Mouse (Mus musculus): ENCODE results near the gene Lrrc23. TPM values are rescaled to one million over a fixed set of nuclear protein-coding genes. Genes with fewer than 3 reads are reported as not detected.
"Not testable (repeated sequence)": the region's sequence is repeated elsewhere in the genome, so short reads cannot be mapped to it uniquely, and the experiment has no call there.

Gene Lrrc23
- polyA plus RNA-seq, 1 experiment from 2014 or later: 3.9 TPM

- Histone ChIP-seq H3K4me1 (peaks cover 35% of the 10 kb centered on the region), H3K9ac (peak overlapping the region; percentile 54), H3K4me3 (peak overlapping the region; percentile 37), H3K27ac (peak overlapping the region; percentile 79), H3K36me3 (no peaks in the 10 kb centered on the region), H3K27me3 (no peaks in the 10 kb centered on the region), H3K9me3 (replicated peaks) (no peaks in the 10 kb centered on the region), H3K4me2 (replicated peaks) (peak overlapping the region; percentile 73)
- 1% methylated on average over 34 of the region's 34 CpGs for WGBS
- peak; percentile 74 for ATAC-seq (ENCODE audit: low FRiP score)
Measured at GRCm38 (mm10) chr6:124805341-124806321, 26.1 kb upstream of the Lrrc23 start.

- H3K27ac ChIP-seq: no peak overlapping the region
- H3K36me3 ChIP-seq: no peaks in the 10 kb centered on the region
- no peaks in the 10 kb centered on the region for H3K9me3 ChIP-seq (replicated peaks)
- H3K4me2 ChIP-seq (replicated peaks): no peak overlapping the region
- peaks cover 25% of the 10 kb centered on the region for H3K4me1 ChIP-seq
- no peak overlapping the region for H3K4me3 ChIP-seq
- 91% methylated on average over 3 of the region's 3 CpGs for WGBS
- no peak overlapping the region for H3K9ac ChIP-seq
- H3K27me3 ChIP-seq: no peaks in the 10 kb centered on the region
- ATAC-seq (ENCODE audit: low FRiP score): no peak
Measured at GRCm38 (mm10) chr6:124804341-124804740, 24.8 kb upstream of the Lrrc23 start.

DNA sequence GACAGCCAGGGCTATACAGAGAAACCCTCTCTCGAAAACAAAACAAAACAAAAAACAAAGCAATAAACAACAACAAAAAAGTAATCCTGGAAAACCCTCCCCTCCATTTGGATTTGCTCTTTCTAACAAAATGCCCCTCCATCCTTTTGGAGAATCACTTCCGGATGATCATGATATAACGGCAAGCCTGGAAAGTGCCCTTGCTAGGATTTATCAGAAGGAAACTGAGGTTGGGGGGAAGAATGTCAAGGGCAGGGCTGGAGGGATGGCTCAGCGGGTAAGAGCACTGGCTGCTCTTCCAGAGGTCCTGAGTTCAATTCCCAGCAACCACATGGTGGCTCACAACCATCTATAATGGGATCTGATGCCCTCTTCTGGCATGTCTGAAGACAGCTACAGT is 24.2 kb upstream of the Lrrc23 start:
- H3K4me3 ChIP-seq; ATAC-seq (ENCODE audit: low FRiP score); H3K36me3 ChIP-seq; H3K4me2 ChIP-seq (replicated peaks); H3K27me3 ChIP-seq; H3K9me3 ChIP-seq (replicated peaks); H3K9ac ChIP-seq; H3K27ac ChIP-seq: not testable (repeated sequence)
- peaks cover 19% of the 10 kb centered on the region for H3K4me1 ChIP-seq
- WGBS: 94% methylated on average over 4 of the region's 4 CpGs

DNA sequence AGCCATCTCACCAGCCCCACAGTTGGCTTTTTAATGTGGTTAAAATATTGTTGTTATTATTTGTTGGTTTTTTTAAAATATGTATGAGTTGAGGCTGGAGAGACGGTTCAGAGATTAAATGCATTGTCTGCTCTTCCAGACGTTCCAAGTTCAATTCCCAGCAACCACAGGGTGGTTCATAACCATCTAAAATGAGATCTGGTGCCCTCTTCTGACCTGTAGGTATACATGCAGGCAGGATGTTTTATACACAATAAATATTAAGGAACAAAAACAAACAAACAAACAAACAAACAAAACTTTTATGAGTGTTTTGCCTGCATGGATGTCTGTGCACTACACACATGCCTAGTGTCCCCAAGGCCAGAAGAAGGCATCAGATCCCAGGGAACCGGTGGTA is 23.5 kb upstream of the Lrrc23 start:
- ATAC-seq (ENCODE audit: low FRiP score): no peak
- Histone ChIP-seq H3K9me3 (replicated peaks) (no peaks in the 10 kb centered on the region), H3K27ac (no peak overlapping the region), H3K4me2 (replicated peaks) (no peak overlapping the region), H3K36me3 (no peaks in the 10 kb centered on the region), H3K9ac (no peak overlapping the region), H3K4me1 (peaks cover 14% of the 10 kb centered on the region), H3K27me3 (no peaks in the 10 kb centered on the region), H3K4me3 (no peak overlapping the region)
- 82% methylated on average over 3 of the region's 3 CpGs for WGBS

- not testable (repeated sequence) for H3K4me2 ChIP-seq (replicated peaks); H3K27ac ChIP-seq; H3K27me3 ChIP-seq; H3K9ac ChIP-seq; H3K4me3 ChIP-seq; H3K9me3 ChIP-seq (replicated peaks); H3K36me3 ChIP-seq; ATAC-seq (ENCODE audit: low FRiP score)
- 20% methylated on average over 6 of the region's 9 CpGs for WGBS
- H3K4me1 ChIP-seq: peaks cover 13% of the 10 kb centered on the region
Measured at GRCm38 (mm10) chr6:124802400-124802799, 22.9 kb upstream of the Lrrc23 start.

- H3K9me3 ChIP-seq (replicated peaks): no peaks in the 10 kb centered on the region
- no peaks in the 10 kb centered on the region for H3K4me1 ChIP-seq
- 89% methylated on average over 2 of the region's 2 CpGs for WGBS
- H3K27me3 ChIP-seq: no peaks in the 10 kb centered on the region
- H3K36me3 ChIP-seq: no peaks in the 10 kb centered on the region
- no peak overlapping the region for H3K4me3 ChIP-seq
- H3K9ac ChIP-seq: no peak overlapping the region
- H3K4me2 ChIP-seq (replicated peaks): no peak overlapping the region
- ATAC-seq (ENCODE audit: low FRiP score): no peak
- H3K27ac ChIP-seq: no peak overlapping the region
Measured at GRCm38 (mm10) chr6:124796200-124796599, 16.7 kb upstream of the Lrrc23 start.

DNA sequence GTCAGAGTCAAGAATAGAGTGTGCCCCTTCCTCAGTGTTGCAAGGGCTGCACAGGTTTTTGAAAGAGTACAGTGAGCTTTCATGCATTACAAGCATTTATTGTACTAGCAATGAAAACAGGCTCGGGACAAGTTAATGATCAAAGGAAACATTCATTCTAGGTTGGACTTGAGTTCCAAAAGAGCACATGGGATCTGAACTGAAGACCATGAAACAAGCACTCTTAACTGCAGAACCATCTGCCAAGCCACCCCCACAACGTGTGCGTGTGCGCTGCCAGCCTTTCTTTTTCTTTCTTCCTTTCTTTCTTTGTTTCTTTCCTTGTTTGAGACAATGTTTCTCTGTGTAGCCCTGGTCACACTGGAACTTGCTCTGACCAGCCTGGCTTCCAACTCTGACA is 16.3 kb upstream of the Lrrc23 start:
- Histone ChIP-seq H3K27me3 (no peaks in the 10 kb centered on the region), H3K4me1 (no peaks in the 10 kb centered on the region), H3K9ac (no peak overlapping the region), H3K9me3 (replicated peaks) (no peaks in the 10 kb centered on the region), H3K4me3 (no peak overlapping the region), H3K27ac (no peak overlapping the region), H3K4me2 (replicated peaks) (no peak overlapping the region), H3K36me3 (no peaks in the 10 kb centered on the region)
- ATAC-seq (ENCODE audit: low FRiP score): no peak
- 69% methylated on average over 4 of the region's 4 CpGs for WGBS

- Histone ChIP-seq H3K27me3 (no peaks in the 10 kb centered on the region), H3K4me2 (replicated peaks) (no peak overlapping the region), H3K9me3 (replicated peaks) (no peaks in the 10 kb centered on the region), H3K4me1 (no peaks in the 10 kb centered on the region), H3K4me3 (no peak overlapping the region), H3K27ac (no peak overlapping the region), H3K36me3 (no peaks in the 10 kb centered on the region), H3K9ac (no peak overlapping the region)
- ATAC-seq (ENCODE audit: low FRiP score): no peak
- WGBS: 86% methylated on average over 3 of the region's 3 CpGs
Measured at GRCm38 (mm10) chr6:124791911-124792310, 12.4 kb upstream of the Lrrc23 start.

- no peak for ATAC-seq (ENCODE audit: low FRiP score)
- WGBS: 68% methylated on average over 4 of the region's 4 CpGs
- H3K4me3 ChIP-seq: no peak overlapping the region
- H3K36me3 ChIP-seq: no peaks in the 10 kb centered on the region
- H3K4me1 ChIP-seq: no peaks in the 10 kb centered on the region
- no peaks in the 10 kb centered on the region for H3K27me3 ChIP-seq
- H3K27ac ChIP-seq: no peak overlapping the region
- no peaks in the 10 kb centered on the region for H3K9me3 ChIP-seq (replicated peaks)
- H3K9ac ChIP-seq: no peak overlapping the region
- H3K4me2 ChIP-seq (replicated peaks): no peak overlapping the region
Measured at GRCm38 (mm10) chr6:124790121-124790520, 10.6 kb upstream of the Lrrc23 start.

DNA sequence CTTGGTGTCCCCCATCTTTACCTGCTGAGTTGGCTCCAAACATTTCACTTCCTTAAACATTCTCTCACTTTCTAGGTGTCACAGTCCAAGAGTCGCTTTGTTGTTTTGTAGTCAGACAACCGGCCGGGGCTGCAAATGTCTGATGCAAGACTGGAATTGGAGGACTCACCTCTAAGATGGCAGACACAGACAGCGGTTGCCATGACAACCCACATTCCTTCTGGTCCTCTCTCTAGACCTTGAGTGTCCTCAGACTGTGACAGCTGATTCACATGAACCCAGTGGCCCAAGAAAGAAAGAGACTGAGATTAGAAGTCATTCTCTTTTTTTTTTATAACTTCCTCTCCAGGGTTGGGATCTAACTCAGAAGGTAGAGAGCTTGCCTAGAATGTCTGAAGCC is 10.0 kb upstream of the Lrrc23 start:
- Histone ChIP-seq H3K9ac (no peak overlapping the region), H3K9me3 (replicated peaks) (no peaks in the 10 kb centered on the region), H3K27me3 (no peaks in the 10 kb centered on the region), H3K4me2 (replicated peaks) (no peak overlapping the region), H3K4me1 (no peaks in the 10 kb centered on the region), H3K27ac (no peak overlapping the region), H3K36me3 (no peaks in the 10 kb centered on the region), H3K4me3 (no peak overlapping the region)
- whole genome bisulfite sequencing: 85% methylated on average over 4 of the region's 4 CpGs
- ATAC-seq (ENCODE audit: low FRiP score): no peak

DNA sequence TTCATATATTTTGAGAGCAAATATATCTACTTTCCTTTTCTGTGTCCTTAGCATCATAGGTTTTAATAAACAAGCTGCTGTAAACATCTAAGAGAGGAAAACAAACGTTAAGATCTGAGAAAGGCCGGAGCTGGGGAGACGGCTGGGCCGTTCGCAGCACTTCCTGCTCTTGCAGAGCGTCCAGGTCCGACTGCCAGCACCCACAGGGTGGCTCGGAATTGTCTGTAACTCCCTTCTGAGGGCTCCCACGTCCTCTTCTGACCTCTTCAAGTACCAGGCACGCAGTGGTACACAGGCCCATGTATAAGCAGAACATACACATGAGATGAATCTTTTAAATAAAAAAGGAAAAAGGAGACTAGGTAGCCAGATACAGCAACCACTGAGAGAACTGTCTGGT is 8.2 kb upstream of the Lrrc23 start:
- Histone ChIP-seq H3K36me3 (no peaks in the 10 kb centered on the region), H3K27ac (no peak overlapping the region), H3K4me2 (replicated peaks) (no peak overlapping the region), H3K9ac (no peak overlapping the region), H3K4me1 (peaks cover under 1% of the 10 kb centered on the region; the same call in 1 of the 2 replicates), H3K27me3 (no peaks in the 10 kb centered on the region), H3K9me3 (replicated peaks) (no peaks in the 10 kb centered on the region), H3K4me3 (no peak overlapping the region)
- no peak for ATAC-seq (ENCODE audit: low FRiP score)
- 78% methylated on average over 10 of the region's 10 CpGs for WGBS

DNA sequence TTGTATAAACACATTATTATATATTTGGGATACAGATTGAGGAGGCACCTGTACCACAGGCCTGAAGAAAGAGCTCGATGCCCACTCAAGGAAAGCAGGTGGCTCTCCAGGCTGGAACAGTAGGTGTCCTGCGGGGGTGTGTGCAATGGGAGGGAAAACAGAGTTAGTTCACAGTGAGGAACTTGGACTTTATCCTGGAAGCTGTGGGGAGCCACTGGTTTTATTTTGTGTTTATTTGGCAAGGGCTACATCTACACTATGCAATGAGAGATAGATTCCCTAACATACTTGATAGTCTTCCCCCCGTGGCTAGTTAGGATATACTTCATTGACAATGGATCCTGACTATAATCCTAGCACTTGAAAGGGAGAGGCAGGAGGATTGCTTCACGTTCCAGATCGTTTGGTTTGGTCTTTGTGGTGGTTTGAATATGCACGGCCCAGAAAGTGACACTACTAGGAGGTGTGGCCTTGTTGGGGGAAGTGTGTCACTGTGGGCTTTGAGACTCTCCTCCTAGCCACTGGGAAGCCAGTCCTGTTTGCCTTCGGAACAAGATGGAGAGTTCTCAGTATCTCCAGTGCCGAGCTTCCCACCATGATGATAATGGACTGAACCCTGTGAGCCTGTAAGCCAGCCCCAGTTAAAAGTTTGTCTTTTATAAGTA is 7.4 kb upstream of the Lrrc23 start:
- Histone ChIP-seq H3K9me3 (replicated peaks) (no peaks in the 10 kb centered on the region), H3K4me3 (no peak overlapping the region), H3K4me2 (replicated peaks) (no peak overlapping the region), H3K4me1 (peaks cover 5% of the 10 kb centered on the region; the same call in 1 of the 2 replicates), H3K36me3 (no peaks in the 10 kb centered on the region), H3K27ac (no peak overlapping the region), H3K27me3 (no peaks in the 10 kb centered on the region), H3K9ac (no peak overlapping the region)
- WGBS: 55% methylated on average over 8 of the region's 8 CpGs
- ATAC-seq (ENCODE audit: low FRiP score): no peak

Measured in hindbrain, embryonic 12.5 days (tissue).